Mouse (Mus musculus) hindbrain, embryonic 16.5 days (tissue): ENCODE results near the gene Pitpnm3. TPM values are rescaled to one million over a fixed set of nuclear protein-coding genes. Genes with fewer than 3 reads are reported as not detected.

Experiments used
- polyA plus RNA-seq: library from polyadenylated mRNA; unstranded; fragments of >200 nt; fragmentation: Nextera tagmentation; extraction: Ambion mirVana; gene quantifications from 2 replicates; pipeline ENCODE4 v1.2.1, GENCODE M21; 2015

Gene Pitpnm3
- polyA plus RNA-seq, 1 experiment from 2014 or later = 5.8 TPM

Other genes starting within 250 kb of the Pitpnm3 start
- gene Aipl1, start 98.3 kb downstream of the Pitpnm3 start, polyA plus RNA-seq = 0.27 and 0.41 TPM in 2 replicates
- 33.5 and 38.5 TPM in 2 replicates for gene Pimreg, start 93.7 kb downstream of the Pitpnm3 start, polyA plus RNA-seq
- 1.3 and 1.4 TPM in 2 replicates for gene Gm43951, start 71.1 kb upstream of the Pitpnm3 start, polyA plus RNA-seq
- 13.3 and 14.1 TPM in 2 replicates for gene 4933427D14Rik, start 71.7 kb upstream of the Pitpnm3 start, polyA plus RNA-seq
- gene Txndc17, start 71.8 kb upstream of the Pitpnm3 start, polyA plus RNA-seq = 158 and 167 TPM in 2 replicates
- gene Med31, start 79.8 kb upstream of the Pitpnm3 start, polyA plus RNA-seq = 50.4 and 53.9 TPM in 2 replicates
- 3.9 and 4.2 TPM in 2 replicates for gene Slc13a5, start 131.4 kb upstream of the Pitpnm3 start, polyA plus RNA-seq
- gene Xaf1, start 165.9 kb upstream of the Pitpnm3 start, polyA plus RNA-seq = 1.1 and 2.4 TPM in 2 replicates
- gene Fbxo39, start 178.7 kb upstream of the Pitpnm3 start, polyA plus RNA-seq = not detected in 2 replicates
- 9.0 and 9.6 TPM in 2 replicates for gene Tekt1, start 226.7 kb upstream of the Pitpnm3 start, polyA plus RNA-seq